Mouse (Mus musculus): ENCODE data around the gene Ndufaf7. TPM values are rescaled to one million over a fixed set of nuclear protein-coding genes. Genes with fewer than 3 reads are reported as not detected.

The Ndufaf7 gene
- polyA plus RNA-seq, 1 experiment from 2014 or later, result 65.5 TPM

GRCm38 (mm10) chr17:78966092-78966883 lies 29.4 kb downstream of the Ndufaf7 start:
- 91% methylated on average over 11 of the region's 11 CpGs for WGBS
- ATAC-seq (ENCODE audit: insufficient number of reproducible peaks, insufficient read depth, low FRiP score, low TSS enrichment, low read depth), result no peak
- Histone ChIP-seq H3K4me2 (no peak overlapping the region), H3K9me3 (no peaks in the 10 kb centered on the region), H3K4me1 (no peaks in the 10 kb centered on the region), H3K27ac (no peak overlapping the region), H3K27me3 (no peaks in the 10 kb centered on the region), H3K36me3 (peaks cover 49% of the 10 kb centered on the region), H3K9ac (no peak overlapping the region), H3K4me3 (no peak overlapping the region)

- H3K9ac ChIP-seq, result no peak overlapping the region
- no peaks in the 10 kb centered on the region for H3K4me1 ChIP-seq
- H3K9me3 ChIP-seq, result no peaks in the 10 kb centered on the region
- ATAC-seq (ENCODE audit: insufficient number of reproducible peaks, insufficient read depth, low FRiP score, low TSS enrichment, low read depth), result no peak
- 89% methylated on average over 3 of the region's 3 CpGs for WGBS
- no peak overlapping the region for H3K4me3 ChIP-seq
- no peak overlapping the region for H3K4me2 ChIP-seq
- H3K27me3 ChIP-seq, result no peaks in the 10 kb centered on the region
- no peak overlapping the region for H3K27ac ChIP-seq
- peaks cover 47% of the 10 kb centered on the region for H3K36me3 ChIP-seq
Observed at GRCm38 (mm10) chr17:78968500-78968899, 31.6 kb downstream of the Ndufaf7 start.

- Histone ChIP-seq H3K4me2 (no peak overlapping the region), H3K36me3 (peaks cover 43% of the 10 kb centered on the region), H3K9ac (no peak overlapping the region), H3K27me3 (no peaks in the 10 kb centered on the region), H3K4me3 (no peak overlapping the region), H3K4me1 (peaks cover 8% of the 10 kb centered on the region), H3K27ac (no peak overlapping the region), H3K9me3 (no peaks in the 10 kb centered on the region)
- 91% methylated on average over 8 of the region's 8 CpGs for WGBS
- ATAC-seq (ENCODE audit: insufficient number of reproducible peaks, insufficient read depth, low FRiP score, low TSS enrichment, low read depth), result no peak
Observed at GRCm38 (mm10) chr17:78983166-78983565, 46.2 kb downstream of the Ndufaf7 start.

GRCm38 (mm10) chr17:78983736-78984135 lies 46.8 kb downstream of the Ndufaf7 start:
- peaks cover 8% of the 10 kb centered on the region for H3K4me1 ChIP-seq
- no peaks in the 10 kb centered on the region for H3K27me3 ChIP-seq
- no peaks in the 10 kb centered on the region for H3K9me3 ChIP-seq
- no peak overlapping the region for H3K9ac ChIP-seq
- H3K4me3 ChIP-seq, result no peak overlapping the region
- H3K4me2 ChIP-seq, result no peak overlapping the region
- H3K36me3 ChIP-seq, result peaks cover 42% of the 10 kb centered on the region
- H3K27ac ChIP-seq, result no peak overlapping the region
- WGBS, result 86% methylated on average over 3 of the region's 3 CpGs
- no peak for ATAC-seq (ENCODE audit: insufficient number of reproducible peaks, insufficient read depth, low FRiP score, low TSS enrichment, low read depth)

GRCm38 (mm10) chr17:78989015-78989414 lies 52.1 kb downstream of the Ndufaf7 start:
- H3K36me3 ChIP-seq, result peaks cover 3% of the 10 kb centered on the region; the same call in 1 of the 2 replicates
- H3K4me3 ChIP-seq, result no peak overlapping the region
- no peak overlapping the region for H3K9ac ChIP-seq
- H3K4me1 ChIP-seq, result peaks cover 12% of the 10 kb centered on the region
- H3K9me3 ChIP-seq, result no peaks in the 10 kb centered on the region
- no peak overlapping the region for H3K27ac ChIP-seq
- ATAC-seq (ENCODE audit: insufficient number of reproducible peaks, insufficient read depth, low FRiP score, low TSS enrichment, low read depth), result no peak
- no peak overlapping the region for H3K4me2 ChIP-seq
- H3K27me3 ChIP-seq, result no peaks in the 10 kb centered on the region
- 66% methylated on average over 8 of the region's 8 CpGs for WGBS

- H3K4me2 ChIP-seq, result no peak overlapping the region
- H3K4me1 ChIP-seq, result peaks cover 7% of the 10 kb centered on the region; the same call in 1 of the 2 replicates
- H3K9me3 ChIP-seq, result no peaks in the 10 kb centered on the region
- H3K9ac ChIP-seq, result no peak overlapping the region
- H3K27ac ChIP-seq, result no peak overlapping the region
- ATAC-seq (ENCODE audit: insufficient number of reproducible peaks, insufficient read depth, low FRiP score, low TSS enrichment, low read depth), result no peak
- no peaks in the 10 kb centered on the region for H3K27me3 ChIP-seq
- 89% methylated on average over 2 of the region's 2 CpGs for WGBS
- no peaks in the 10 kb centered on the region for H3K36me3 ChIP-seq
- no peak overlapping the region for H3K4me3 ChIP-seq
Observed at GRCm38 (mm10) chr17:78991549-78991948, 54.6 kb downstream of the Ndufaf7 start.

- H3K9me3 ChIP-seq, result no peaks in the 10 kb centered on the region
- H3K27ac ChIP-seq, result no peak overlapping the region
- H3K9ac ChIP-seq, result no peak overlapping the region
- no peaks in the 10 kb centered on the region for H3K36me3 ChIP-seq
- no peak for ATAC-seq (ENCODE audit: insufficient number of reproducible peaks, insufficient read depth, low FRiP score, low TSS enrichment, low read depth)
- H3K4me3 ChIP-seq, result no peak overlapping the region
- H3K27me3 ChIP-seq, result no peaks in the 10 kb centered on the region
- WGBS, result 60% methylated on average over 9 of the region's 9 CpGs
- H3K4me1 ChIP-seq, result peaks cover 7% of the 10 kb centered on the region; the same call in 1 of the 2 replicates
- no peak overlapping the region for H3K4me2 ChIP-seq
Observed at GRCm38 (mm10) chr17:78992303-78993027, 55.5 kb downstream of the Ndufaf7 start.

- H3K9ac ChIP-seq, result no peak overlapping the region
- H3K36me3 ChIP-seq, result no peaks in the 10 kb centered on the region
- no peaks in the 10 kb centered on the region for H3K27me3 ChIP-seq
- H3K4me3 ChIP-seq, result no peak overlapping the region
- no peak for ATAC-seq (ENCODE audit: insufficient number of reproducible peaks, insufficient read depth, low FRiP score, low TSS enrichment, low read depth)
- H3K9me3 ChIP-seq, result no peaks in the 10 kb centered on the region
- no peak overlapping the region for H3K4me2 ChIP-seq
- 69% methylated on average over 2 of the region's 2 CpGs for WGBS
- no peak overlapping the region for H3K27ac ChIP-seq
- peaks cover 7% of the 10 kb centered on the region; the same call in 1 of the 2 replicates for H3K4me1 ChIP-seq
Observed at GRCm38 (mm10) chr17:78993670-78994069, 56.7 kb downstream of the Ndufaf7 start.

GRCm38 (mm10) chr17:78994382-78994781 lies 57.4 kb downstream of the Ndufaf7 start:
- Histone ChIP-seq H3K9ac (no peak overlapping the region), H3K4me2 (no peak overlapping the region), H3K4me1 (peaks cover 7% of the 10 kb centered on the region; the same call in 1 of the 2 replicates), H3K27ac (no peak overlapping the region), H3K4me3 (no peak overlapping the region), H3K27me3 (no peaks in the 10 kb centered on the region), H3K36me3 (no peaks in the 10 kb centered on the region), H3K9me3 (no peaks in the 10 kb centered on the region)
- 76% methylated on average over 8 of the region's 8 CpGs for WGBS
- ATAC-seq (ENCODE audit: insufficient number of reproducible peaks, insufficient read depth, low FRiP score, low TSS enrichment, low read depth), result no peak

- Histone ChIP-seq H3K9me3 (no peaks in the 10 kb centered on the region), H3K4me2 (no peak overlapping the region), H3K4me3 (no peak overlapping the region), H3K27ac (no peak overlapping the region), H3K9ac (no peak overlapping the region), H3K4me1 (peaks cover 7% of the 10 kb centered on the region; the same call in 1 of the 2 replicates), H3K36me3 (no peaks in the 10 kb centered on the region), H3K27me3 (no peaks in the 10 kb centered on the region)
- 70% methylated on average over 9 of the region's 9 CpGs for WGBS
- no peak for ATAC-seq (ENCODE audit: insufficient number of reproducible peaks, insufficient read depth, low FRiP score, low TSS enrichment, low read depth)
Observed at GRCm38 (mm10) chr17:78994931-78995820, 58.2 kb downstream of the Ndufaf7 start.
